Mouse (Mus musculus): ENCODE measurements at regions not wholly inside any gene's neighbourhood (a gene's known extent, or its start where the extent isn't known, plus 50 kb on each side); places are given as distances from the start of the nearest gene placed in this dataset.

DNA sequence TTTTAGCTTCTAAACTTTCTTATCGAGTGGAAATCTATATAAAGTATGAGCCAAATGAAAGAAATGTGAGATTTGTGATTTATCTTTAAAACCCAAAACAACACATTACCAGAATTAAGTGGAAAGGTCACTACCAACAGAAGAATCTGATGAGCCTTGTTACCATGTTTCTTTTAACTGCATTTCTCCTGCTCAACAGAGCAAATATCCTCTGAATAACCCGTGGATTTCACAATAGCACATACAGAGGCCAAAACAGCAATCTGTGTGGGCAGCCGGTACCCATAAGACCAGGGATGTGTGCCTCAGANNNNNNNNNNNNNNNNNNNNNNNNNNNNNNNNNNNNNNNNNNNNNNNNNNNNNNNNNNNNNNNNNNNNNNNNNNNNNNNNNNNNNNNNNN, 85.3 kb downstream of the 4930444P10Rik start:
- no peak overlapping the region for H3K4me3 ChIP-seq (ENCODE audit: low read depth, low read length)
- H3K27ac ChIP-seq (replicated peaks; ENCODE audit: low read depth, low read length) = no peak overlapping the region
- no peak overlapping the region for H3K9ac ChIP-seq (ENCODE audit: low read length)
- H3K4me2 ChIP-seq (ENCODE audit: low read depth, severe bottlenecking) = no peak overlapping the region
- no peaks in the 10 kb centered on the region for H3K9me3 ChIP-seq (ENCODE audit: control insufficient read depth, low read length)
- ATAC-seq (ENCODE audit: insufficient number of reproducible peaks, low FRiP score, low TSS enrichment, low read depth) (no peak), DNase-seq (ENCODE audit: low spot score) (no peak)
- WGBS = 88% methylated on average over 3 of the region's 3 CpGs
- H3K4me1 ChIP-seq (ENCODE audit: control insufficient read depth, insufficient read depth, low read length) = no peaks in the 10 kb centered on the region
- no peaks in the 10 kb centered on the region for H3K36me3 ChIP-seq (ENCODE audit: control insufficient read depth, insufficient read depth, low read length)
- no peaks in the 10 kb centered on the region for H3K27me3 ChIP-seq (ENCODE audit: control insufficient read depth, insufficient read depth, low read length)

DNA sequence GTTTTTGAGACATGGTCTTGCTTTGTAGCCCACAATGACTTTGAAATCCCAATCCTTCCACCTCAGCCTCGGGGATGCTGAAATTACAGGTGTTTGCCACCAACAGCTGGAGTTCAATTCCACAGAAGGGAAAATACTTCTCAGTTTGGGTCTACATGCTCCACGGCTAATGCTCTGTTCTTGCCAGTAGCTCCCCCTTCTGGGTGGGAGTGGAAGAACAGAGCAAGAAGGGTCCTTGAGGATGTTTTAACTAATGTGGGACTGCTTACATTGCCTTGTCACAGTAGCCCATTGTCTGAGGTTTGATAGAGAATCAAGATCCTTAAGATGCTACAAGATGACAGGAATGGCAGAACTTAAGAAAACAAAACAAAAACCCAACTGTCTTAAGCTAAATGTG, 86.2 kb downstream of the 4930444P10Rik start:
- no peaks in the 10 kb centered on the region for H3K4me1 ChIP-seq (ENCODE audit: control insufficient read depth, insufficient read depth, low read length)
- ATAC-seq (ENCODE audit: insufficient number of reproducible peaks, low FRiP score, low TSS enrichment, low read depth) = no peak
- no peak overlapping the region for H3K9ac ChIP-seq (ENCODE audit: low read length)
- H3K27me3 ChIP-seq (ENCODE audit: control insufficient read depth, insufficient read depth, low read length) = no peaks in the 10 kb centered on the region
- H3K36me3 ChIP-seq (ENCODE audit: control insufficient read depth, insufficient read depth, low read length) = no peaks in the 10 kb centered on the region
- H3K9me3 ChIP-seq (ENCODE audit: control insufficient read depth, low read length) = no peaks in the 10 kb centered on the region
- H3K4me3 ChIP-seq (ENCODE audit: low read depth, low read length) = no peak overlapping the region
- DNase-seq (ENCODE audit: low spot score) = no peak
- 71% methylated on average over 2 of the region's 2 CpGs for WGBS
- no peak overlapping the region for H3K4me2 ChIP-seq (ENCODE audit: low read depth, severe bottlenecking)
- H3K27ac ChIP-seq (replicated peaks; ENCODE audit: low read depth, low read length) = no peak overlapping the region

DNA sequence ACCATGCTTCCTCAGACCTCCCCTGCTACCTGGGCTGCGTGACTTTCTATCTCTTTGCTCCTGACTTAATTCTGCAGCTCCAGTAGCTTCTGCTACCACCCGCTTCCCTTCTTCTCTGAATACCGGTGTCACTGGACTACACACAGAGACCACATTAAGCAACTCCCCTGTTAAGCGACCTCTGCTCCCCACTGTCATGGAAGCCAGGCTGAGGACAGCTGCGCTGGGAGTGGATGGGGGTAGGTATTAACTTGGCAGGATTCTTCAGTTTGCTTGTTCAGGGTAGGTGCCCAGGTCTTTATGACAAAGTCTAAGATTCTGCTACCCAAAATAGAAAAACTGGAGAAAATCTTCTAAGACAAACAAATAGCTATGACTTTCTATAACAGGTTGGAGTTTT, 96.0 kb downstream of the 4930444P10Rik start:
- H3K27ac ChIP-seq (replicated peaks; ENCODE audit: low read depth, low read length) = no peak overlapping the region
- no peak overlapping the region for H3K4me3 ChIP-seq (ENCODE audit: low read depth, low read length)
- DNase-seq (ENCODE audit: low spot score) = no peak
- no peak overlapping the region for H3K4me2 ChIP-seq (ENCODE audit: low read depth, severe bottlenecking)
- WGBS = 85% methylated on average over 5 of the region's 5 CpGs
- no peak overlapping the region for H3K9ac ChIP-seq (ENCODE audit: low read length)
- no peaks in the 10 kb centered on the region for H3K36me3 ChIP-seq (ENCODE audit: control insufficient read depth, insufficient read depth, low read length)
- H3K27me3 ChIP-seq (ENCODE audit: control insufficient read depth, insufficient read depth, low read length) = no peaks in the 10 kb centered on the region
- no peaks in the 10 kb centered on the region for H3K4me1 ChIP-seq (ENCODE audit: control insufficient read depth, insufficient read depth, low read length)
- H3K9me3 ChIP-seq (ENCODE audit: control insufficient read depth, low read length) = no peaks in the 10 kb centered on the region
- no peak for ATAC-seq (ENCODE audit: insufficient number of reproducible peaks, low FRiP score, low TSS enrichment, low read depth)

DNA sequence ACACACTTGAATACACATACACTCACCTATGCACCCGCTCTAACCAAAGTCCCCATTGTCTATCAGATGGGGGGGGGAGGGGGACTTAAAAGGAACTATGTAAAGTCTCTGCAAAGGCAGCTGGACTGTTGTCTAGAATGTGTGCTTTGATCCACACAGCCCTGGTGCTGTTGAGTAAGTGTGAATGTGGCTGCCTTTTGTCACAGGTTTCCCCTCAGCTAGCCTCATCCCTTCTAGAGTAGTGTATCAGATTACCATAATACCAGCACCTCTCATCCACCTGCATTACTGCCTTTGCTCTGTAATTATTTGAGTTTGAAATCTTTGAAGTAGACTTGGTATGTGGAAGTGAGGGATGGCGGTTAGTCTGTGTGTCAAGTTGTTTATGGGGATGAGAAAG, 96.8 kb downstream of the 4930444P10Rik start:
- Histone ChIP-seq H3K9ac (ENCODE audit: low read length) (no peak overlapping the region), H3K4me2 (ENCODE audit: low read depth, severe bottlenecking) (no peak overlapping the region), H3K9me3 (ENCODE audit: control insufficient read depth, low read length) (no peaks in the 10 kb centered on the region), H3K27ac (replicated peaks; ENCODE audit: low read depth, low read length) (no peak overlapping the region), H3K4me3 (ENCODE audit: low read depth, low read length) (no peak overlapping the region), H3K27me3 (ENCODE audit: control insufficient read depth, insufficient read depth, low read length) (no peaks in the 10 kb centered on the region), H3K4me1 (ENCODE audit: control insufficient read depth, insufficient read depth, low read length) (no peaks in the 10 kb centered on the region), H3K36me3 (ENCODE audit: control insufficient read depth, insufficient read depth, low read length) (no peaks in the 10 kb centered on the region)
- WGBS = 74% methylated on average over 2 of the region's 2 CpGs
- ATAC-seq (ENCODE audit: insufficient number of reproducible peaks, low FRiP score, low TSS enrichment, low read depth) (no peak), DNase-seq (ENCODE audit: low spot score) (no peak)

DNA sequence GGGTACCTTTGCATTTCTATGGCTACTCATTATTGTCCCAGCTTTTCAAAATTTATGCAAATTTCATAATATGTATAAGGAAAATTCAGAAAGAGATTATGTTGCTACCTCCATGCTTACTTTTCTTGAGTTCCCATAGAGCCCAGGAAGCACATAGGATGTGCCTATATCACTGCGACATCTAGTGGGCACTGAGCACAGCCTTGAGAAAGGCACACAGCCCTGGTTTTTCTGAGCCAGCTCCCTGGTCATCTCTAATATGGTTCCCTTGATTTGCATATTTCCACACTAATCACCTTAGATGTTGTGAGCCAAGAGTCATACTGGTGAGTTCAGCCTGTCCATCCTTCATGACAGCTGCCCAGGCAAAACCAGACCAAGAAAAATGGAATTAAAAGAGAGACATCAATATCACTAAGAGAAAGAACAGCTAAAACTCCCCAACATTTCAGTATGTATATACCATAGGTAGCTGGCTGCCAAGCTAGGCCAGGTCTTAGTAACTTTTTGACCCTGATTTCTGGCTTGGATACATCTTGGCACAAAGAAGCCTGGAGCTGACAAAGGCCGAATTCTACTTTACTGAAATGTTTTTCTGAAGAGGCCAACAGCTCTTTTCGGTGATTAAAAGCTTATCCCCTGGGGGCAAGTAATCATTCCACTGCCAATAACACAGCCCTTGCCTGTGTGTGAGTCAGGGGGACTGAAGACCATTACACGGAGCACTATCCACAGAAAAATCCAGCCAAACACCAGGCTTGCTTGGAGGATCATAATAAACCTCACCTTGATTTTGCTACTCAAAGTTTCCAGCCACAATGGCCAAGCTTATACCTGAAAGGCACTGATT, 99.3 kb downstream of the 4930444P10Rik start:
- H3K9me3 ChIP-seq (ENCODE audit: control insufficient read depth, low read length) = no peaks in the 10 kb centered on the region
- no peaks in the 10 kb centered on the region for H3K36me3 ChIP-seq (ENCODE audit: control insufficient read depth, insufficient read depth, low read length)
- ATAC-seq (ENCODE audit: insufficient number of reproducible peaks, low FRiP score, low TSS enrichment, low read depth) (peak; percentile 44; the same call in 1 of the 2 replicates), DNase-seq (ENCODE audit: low spot score) (no peak)
- no peak overlapping the region for H3K4me3 ChIP-seq (ENCODE audit: low read depth, low read length)
- no peak overlapping the region for H3K9ac ChIP-seq (ENCODE audit: low read length)
- H3K4me2 ChIP-seq (ENCODE audit: low read depth, severe bottlenecking) = no peak overlapping the region
- WGBS = 52% methylated on average over 4 of the region's 4 CpGs
- H3K4me1 ChIP-seq (ENCODE audit: control insufficient read depth, insufficient read depth, low read length) = no peaks in the 10 kb centered on the region
- no peak overlapping the region for H3K27ac ChIP-seq (replicated peaks; ENCODE audit: low read depth, low read length)
- no peaks in the 10 kb centered on the region for H3K27me3 ChIP-seq (ENCODE audit: control insufficient read depth, insufficient read depth, low read length)

DNA sequence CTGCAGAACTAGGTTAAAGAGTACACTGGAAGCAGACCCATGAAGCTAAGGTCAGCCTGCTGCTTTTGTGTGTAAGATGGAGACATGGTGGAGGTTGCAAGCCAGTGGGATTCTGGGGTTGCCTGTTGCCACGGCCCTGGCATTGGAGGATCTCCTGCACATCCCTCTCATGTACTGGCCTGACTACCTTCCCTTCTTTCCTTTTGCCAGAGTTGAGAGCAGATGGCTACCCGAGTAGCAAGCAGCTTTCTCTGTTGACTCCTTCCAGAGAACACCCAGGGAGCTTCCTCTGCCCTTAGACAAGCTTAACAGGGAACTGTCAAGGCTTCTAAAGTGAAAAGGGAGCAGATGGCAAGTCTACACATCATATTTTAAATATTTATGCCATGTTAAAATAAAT, 102.1 kb downstream of the 4930444P10Rik start:
- no peaks in the 10 kb centered on the region for H3K36me3 ChIP-seq (ENCODE audit: control insufficient read depth, insufficient read depth, low read length)
- no peaks in the 10 kb centered on the region for H3K4me1 ChIP-seq (ENCODE audit: control insufficient read depth, insufficient read depth, low read length)
- no peak overlapping the region for H3K4me2 ChIP-seq (ENCODE audit: low read depth, severe bottlenecking)
- DNase-seq (ENCODE audit: low spot score) = no peak
- no peak for ATAC-seq (ENCODE audit: insufficient number of reproducible peaks, low FRiP score, low TSS enrichment, low read depth)
- 71% methylated on average over 2 of the region's 2 CpGs for WGBS
- H3K27ac ChIP-seq (replicated peaks; ENCODE audit: low read depth, low read length) = no peak overlapping the region
- no peaks in the 10 kb centered on the region for H3K27me3 ChIP-seq (ENCODE audit: control insufficient read depth, insufficient read depth, low read length)
- H3K9me3 ChIP-seq (ENCODE audit: control insufficient read depth, low read length) = no peaks in the 10 kb centered on the region
- H3K4me3 ChIP-seq (ENCODE audit: low read depth, low read length) = no peak overlapping the region
- no peak overlapping the region for H3K9ac ChIP-seq (ENCODE audit: low read length)

DNA sequence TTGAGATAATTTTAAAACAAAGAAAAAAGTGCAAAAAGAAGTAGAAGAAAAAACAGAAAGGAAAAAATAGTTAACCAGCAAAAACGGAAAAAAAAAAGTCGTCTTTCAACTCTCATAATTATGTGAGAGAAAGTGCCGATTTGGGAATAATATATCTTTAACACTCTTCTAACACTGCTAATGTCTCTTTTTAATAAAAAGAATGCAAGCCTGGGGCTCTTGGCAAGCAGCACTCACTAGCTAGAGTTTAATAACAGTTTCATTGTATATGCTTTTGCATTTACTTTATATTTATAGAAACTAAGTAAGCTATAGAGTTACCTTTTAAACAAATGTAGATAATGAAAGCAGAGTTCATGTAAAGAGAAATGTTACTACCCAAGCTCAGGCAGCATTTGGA, 107.5 kb downstream of the 4930444P10Rik start:
- H3K27me3 ChIP-seq (ENCODE audit: control insufficient read depth, insufficient read depth, low read length) = no peaks in the 10 kb centered on the region
- no peak for ATAC-seq (ENCODE audit: insufficient number of reproducible peaks, low FRiP score, low TSS enrichment, low read depth)
- H3K4me3 ChIP-seq (ENCODE audit: low read depth, low read length) = no peak overlapping the region
- H3K9ac ChIP-seq (ENCODE audit: low read length) = no peak overlapping the region
- no peaks in the 10 kb centered on the region for H3K4me1 ChIP-seq (ENCODE audit: control insufficient read depth, insufficient read depth, low read length)
- no peaks in the 10 kb centered on the region for H3K9me3 ChIP-seq (ENCODE audit: control insufficient read depth, low read length)
- DNase-seq (ENCODE audit: low spot score) = no peak
- no peaks in the 10 kb centered on the region for H3K36me3 ChIP-seq (ENCODE audit: control insufficient read depth, insufficient read depth, low read length)
- H3K4me2 ChIP-seq (ENCODE audit: low read depth, severe bottlenecking) = no peak overlapping the region
- WGBS = 85% methylated on average over 3 of the region's 3 CpGs
- H3K27ac ChIP-seq (replicated peaks; ENCODE audit: low read depth, low read length) = no peak overlapping the region

DNA sequence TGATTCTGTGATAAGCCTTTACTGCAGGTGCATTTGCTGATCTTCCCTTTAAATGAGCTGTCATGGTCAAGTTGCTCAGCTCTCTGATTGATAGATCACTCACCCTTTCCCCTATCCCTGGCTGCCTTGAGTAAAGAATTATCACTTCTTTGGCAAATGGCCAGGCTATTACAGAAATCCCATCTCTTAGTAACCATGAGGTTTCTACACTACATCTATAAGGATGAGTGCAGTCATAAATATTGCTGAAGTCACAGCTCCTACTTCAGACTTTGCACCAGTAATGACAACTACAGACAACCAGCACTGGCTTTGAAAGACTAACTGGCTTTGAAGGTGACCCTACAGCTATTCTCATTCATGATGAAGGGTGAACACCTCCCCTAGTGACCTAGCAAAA, 113.8 kb downstream of the 4930444P10Rik start:
- H3K27me3 ChIP-seq (ENCODE audit: control insufficient read depth, insufficient read depth, low read length) = no peaks in the 10 kb centered on the region
- H3K4me2 ChIP-seq (ENCODE audit: low read depth, severe bottlenecking) = no peak overlapping the region
- H3K9ac ChIP-seq (ENCODE audit: low read length) = no peak overlapping the region

DNA sequence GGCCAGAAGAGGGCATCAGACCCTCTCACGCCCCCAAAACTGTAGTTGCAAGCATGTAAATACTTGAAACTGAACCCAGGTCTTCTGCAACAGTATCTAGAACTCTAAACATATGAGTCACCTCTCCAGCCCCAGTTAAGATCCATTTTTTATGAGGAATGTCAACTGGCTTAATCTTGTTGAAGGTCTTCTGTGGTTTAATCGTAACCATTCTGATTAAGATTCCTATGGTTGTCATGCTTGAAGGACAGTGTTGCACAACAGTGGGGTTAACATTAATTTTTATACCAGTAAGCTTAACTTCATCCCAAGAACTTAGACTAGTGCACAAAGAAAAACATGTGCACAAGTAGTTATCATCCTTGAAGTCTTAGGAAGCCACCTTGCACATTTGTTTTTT, 133.5 kb downstream of the 4930444P10Rik start:
- WGBS = 83% methylated on average over 2 of the region's 2 CpGs

More for the DNA sequence above, 113.8 kb downstream of the 4930444P10Rik start:
- no peak for DNase-seq (ENCODE audit: low spot score)
- no peaks in the 10 kb centered on the region for H3K36me3 ChIP-seq (ENCODE audit: control insufficient read depth, insufficient read depth, low read length)
- no peak overlapping the region for H3K27ac ChIP-seq (replicated peaks; ENCODE audit: low read depth, low read length)
- no peaks in the 10 kb centered on the region for H3K9me3 ChIP-seq (ENCODE audit: control insufficient read depth, low read length)
- no peak for ATAC-seq (ENCODE audit: insufficient number of reproducible peaks, low FRiP score, low TSS enrichment, low read depth)
- H3K4me3 ChIP-seq (ENCODE audit: low read depth, low read length) = no peak overlapping the region
- no peaks in the 10 kb centered on the region for H3K4me1 ChIP-seq (ENCODE audit: control insufficient read depth, insufficient read depth, low read length)

More for the DNA sequence above, 133.5 kb downstream of the 4930444P10Rik start:
- ATAC-seq (ENCODE audit: insufficient number of reproducible peaks, low FRiP score, low TSS enrichment, low read depth) = no peak
- Histone ChIP-seq H3K4me1 (ENCODE audit: control insufficient read depth, insufficient read depth, low read length) (no peaks in the 10 kb centered on the region), H3K9me3 (ENCODE audit: control insufficient read depth, low read length) (no peaks in the 10 kb centered on the region), H3K4me2 (ENCODE audit: low read depth, severe bottlenecking) (no peak overlapping the region), H3K9ac (ENCODE audit: low read length) (no peak overlapping the region), H3K4me3 (ENCODE audit: low read depth, low read length) (no peak overlapping the region), H3K27ac (replicated peaks; ENCODE audit: low read depth, low read length) (no peak overlapping the region), H3K27me3 (ENCODE audit: control insufficient read depth, insufficient read depth, low read length) (no peaks in the 10 kb centered on the region), H3K36me3 (ENCODE audit: control insufficient read depth, insufficient read depth, low read length) (no peaks in the 10 kb centered on the region)
- no peak for DNase-seq (ENCODE audit: low spot score)
